Mouse (Mus musculus): Measurements from ENCODE around the gene Ppp2r3d. TPM values are rescaled to one million over a fixed set of nuclear protein-coding genes. Genes with fewer than 3 reads are reported as not detected.
"Not testable (repeated sequence)": the region's sequence is repeated elsewhere in the genome, so short reads cannot be mapped to it uniquely, and the experiment has no call there.

Ppp2r3d gene
- total RNA-seq (2022), result 100 to 1,000 TPM in 2 of 4 experiments, 10 to 100 TPM in 2; 94.9 to 111 (median 99.1) TPM

DNA sequence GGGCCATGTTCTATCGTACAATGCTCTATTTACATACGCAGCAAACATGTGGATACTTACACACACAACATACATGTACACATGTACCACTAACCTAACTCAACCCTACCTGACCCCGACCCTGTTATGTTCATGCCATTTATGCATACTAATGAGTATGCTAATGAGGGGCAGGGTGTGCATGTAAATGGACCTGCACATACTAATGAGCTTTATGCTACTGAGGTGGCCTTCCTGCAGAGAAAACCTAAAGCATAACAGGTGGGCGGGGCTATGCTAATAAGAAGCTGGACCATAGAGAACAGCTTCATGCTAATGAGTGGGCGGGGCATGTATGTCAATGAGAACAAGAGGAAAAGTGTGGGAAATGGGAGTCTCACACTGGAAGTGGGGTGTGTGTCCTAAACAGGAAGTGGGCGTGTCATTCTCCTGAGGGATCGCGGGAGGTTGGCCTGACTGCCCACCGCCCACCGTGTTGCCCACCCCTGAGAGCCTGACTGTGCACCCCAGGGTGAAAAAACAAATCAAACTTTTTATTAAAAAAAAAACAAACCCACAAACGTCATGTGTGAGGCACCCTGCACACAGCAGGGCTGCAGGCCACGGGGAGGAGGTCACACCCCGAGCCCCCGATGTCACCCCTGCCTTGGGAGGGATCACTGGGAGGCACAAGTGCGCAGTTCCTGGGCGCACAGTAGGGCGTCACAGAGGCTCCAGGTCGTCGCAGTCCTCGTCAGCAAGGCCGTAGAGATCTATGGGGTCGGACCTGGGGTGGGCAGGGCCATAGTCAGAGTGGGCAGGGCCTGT, at the start of gene Ppp2r3d:
TSS of gene Ppp2r3d (minus strand) at position 803 of the 807 bp plus-strand sequence.
- DNase-seq (ENCODE audit: low spot score in 2 of 2), result peak in 1 of 2 experiments; percentile 16

DNA sequence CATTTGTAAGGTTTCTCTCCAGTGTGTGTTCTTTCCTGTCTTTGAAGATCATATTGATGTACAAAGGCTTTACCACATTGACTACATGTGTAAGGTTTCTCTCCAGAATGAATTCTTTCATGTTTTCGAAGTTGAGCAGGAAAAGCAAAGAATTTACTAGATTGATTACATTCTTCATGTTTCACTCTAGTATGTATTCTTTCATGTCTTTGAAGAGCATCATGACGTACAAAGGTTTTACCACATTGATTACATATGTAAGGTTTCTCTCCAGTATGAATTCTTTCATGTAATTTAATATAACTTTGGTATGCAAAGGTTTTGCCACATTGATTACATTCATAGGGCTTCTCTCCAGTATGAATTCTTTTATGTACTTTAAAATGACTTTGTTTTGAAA, 17.0 kb upstream of the Ppp2r3d start, which contains the start of gene Gm21836:
TSS of gene Gm21836 (minus strand) at position 101 of the 400 bp plus-strand sequence.
- not testable (repeated sequence) for DNase-seq (ENCODE audit: low spot score in 2 of 2)

DNA sequence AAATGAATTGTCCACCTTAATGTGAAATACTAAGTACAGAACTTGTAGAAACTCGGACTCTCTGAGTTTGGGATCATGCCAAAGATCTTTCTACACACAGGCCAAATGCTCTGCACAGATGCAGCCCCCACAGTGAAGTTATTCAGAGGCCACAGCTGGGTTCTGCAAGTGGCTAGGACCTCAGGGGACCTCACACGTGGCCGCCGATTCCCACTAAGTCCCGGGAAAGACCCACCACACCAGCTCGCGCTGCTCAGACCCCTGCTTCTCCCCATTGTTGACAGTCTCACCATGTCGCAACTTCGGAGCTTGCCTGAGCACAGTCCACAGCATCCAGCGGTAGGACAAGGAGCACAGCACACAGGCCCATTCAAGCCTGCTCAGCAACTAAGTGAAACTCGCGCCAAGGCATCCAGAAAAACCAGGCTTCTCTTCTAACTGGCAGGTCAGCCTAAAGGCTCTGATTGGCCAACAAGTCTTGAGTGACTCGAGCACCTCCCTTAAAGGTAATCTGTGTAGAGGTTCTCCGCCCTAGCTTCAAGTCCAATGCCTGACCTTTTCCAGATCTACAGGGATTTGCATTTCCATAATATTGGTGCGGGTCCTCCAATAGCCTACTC, 3.8 kb upstream of the Ppp2r3d start:
- DNase-seq (ENCODE audit: low spot score in 2 of 2), result not testable (repeated sequence)

DNA sequence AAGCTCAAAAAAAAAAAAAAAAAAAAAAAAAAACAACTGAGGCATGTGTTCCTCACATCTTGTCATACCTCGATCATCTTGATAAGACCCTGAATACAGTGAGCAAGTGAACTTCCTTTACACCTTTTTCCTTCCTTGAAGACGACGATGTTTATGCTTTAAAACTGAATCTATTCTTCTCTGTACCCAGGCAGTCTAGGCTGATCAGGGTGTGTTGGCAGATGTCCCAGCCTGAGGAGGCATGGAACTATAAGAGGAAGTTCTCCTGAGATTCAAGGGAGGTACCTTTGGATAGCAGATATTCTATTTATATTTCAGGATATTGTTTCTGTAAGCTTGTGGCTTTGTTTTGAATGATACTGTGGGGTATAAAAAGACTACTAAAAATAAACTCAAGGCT, 1.4 kb upstream of the Ppp2r3d start:
- DNase-seq (ENCODE audit: low spot score in 2 of 2), result no peak

DNA sequence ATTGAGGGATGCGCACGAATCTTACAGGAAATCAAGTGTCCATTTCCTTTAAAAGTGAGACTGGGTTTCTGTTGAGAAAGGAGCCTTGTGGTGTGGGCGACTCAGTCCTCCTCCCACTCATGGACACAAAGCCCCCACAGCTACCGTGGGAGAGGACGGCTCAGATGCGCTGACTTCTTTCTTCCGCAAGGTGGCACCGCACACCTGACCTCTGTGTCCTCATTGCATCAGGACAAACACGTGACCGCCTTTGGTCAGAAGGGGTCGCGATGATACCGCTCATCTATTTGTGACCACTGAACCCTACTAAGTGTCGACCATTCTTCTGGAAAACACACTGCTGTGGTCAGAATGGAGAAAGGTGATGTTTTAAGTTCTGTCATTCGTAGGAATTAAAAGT, 1.0 kb downstream of the Ppp2r3d start:
- DNase-seq (ENCODE audit: low spot score in 2 of 2), result no peak

DNA sequence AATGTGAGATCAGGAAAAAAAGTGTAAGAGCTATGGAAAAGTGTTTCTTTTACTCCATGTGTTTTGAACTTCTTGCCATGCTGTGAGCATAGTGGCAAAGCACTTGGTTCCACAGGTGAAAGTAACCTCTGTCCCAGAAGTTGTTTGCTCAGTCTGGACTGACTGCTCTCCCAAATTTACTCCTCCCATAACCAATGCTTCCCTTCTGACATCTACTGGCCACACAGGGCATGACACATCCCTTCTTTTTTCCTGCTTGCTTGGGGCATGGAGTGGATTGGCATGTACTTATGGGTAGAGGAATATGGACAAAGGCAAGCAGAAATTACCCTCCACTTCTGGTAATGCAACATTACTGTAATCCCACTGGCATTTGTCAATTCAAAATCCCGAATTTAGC, 20.1 kb downstream of the Ppp2r3d start:
- no peak for DNase-seq (ENCODE audit: low spot score in 2 of 2)

DNA sequence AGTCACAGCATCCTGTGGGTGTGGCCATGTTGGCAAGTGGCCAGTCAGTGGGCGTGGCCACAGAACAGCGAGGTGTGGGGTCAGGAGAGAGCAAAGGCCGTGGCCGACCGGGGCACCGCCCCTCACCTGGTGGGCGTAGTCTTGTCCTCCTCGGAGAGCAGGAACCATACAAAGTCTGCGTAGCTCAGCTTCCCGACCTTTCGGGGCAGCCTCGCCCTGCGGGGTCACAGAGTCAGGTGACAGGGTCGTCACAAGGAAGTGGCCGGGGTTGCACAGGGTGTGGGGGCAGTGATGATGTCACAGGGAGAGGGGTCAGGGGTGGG, 34.2 kb downstream of the Ppp2r3d start:
- peak; percentile 4 to 45 for DNase-seq (ENCODE audit: low spot score in 2 of 2)

DNA sequence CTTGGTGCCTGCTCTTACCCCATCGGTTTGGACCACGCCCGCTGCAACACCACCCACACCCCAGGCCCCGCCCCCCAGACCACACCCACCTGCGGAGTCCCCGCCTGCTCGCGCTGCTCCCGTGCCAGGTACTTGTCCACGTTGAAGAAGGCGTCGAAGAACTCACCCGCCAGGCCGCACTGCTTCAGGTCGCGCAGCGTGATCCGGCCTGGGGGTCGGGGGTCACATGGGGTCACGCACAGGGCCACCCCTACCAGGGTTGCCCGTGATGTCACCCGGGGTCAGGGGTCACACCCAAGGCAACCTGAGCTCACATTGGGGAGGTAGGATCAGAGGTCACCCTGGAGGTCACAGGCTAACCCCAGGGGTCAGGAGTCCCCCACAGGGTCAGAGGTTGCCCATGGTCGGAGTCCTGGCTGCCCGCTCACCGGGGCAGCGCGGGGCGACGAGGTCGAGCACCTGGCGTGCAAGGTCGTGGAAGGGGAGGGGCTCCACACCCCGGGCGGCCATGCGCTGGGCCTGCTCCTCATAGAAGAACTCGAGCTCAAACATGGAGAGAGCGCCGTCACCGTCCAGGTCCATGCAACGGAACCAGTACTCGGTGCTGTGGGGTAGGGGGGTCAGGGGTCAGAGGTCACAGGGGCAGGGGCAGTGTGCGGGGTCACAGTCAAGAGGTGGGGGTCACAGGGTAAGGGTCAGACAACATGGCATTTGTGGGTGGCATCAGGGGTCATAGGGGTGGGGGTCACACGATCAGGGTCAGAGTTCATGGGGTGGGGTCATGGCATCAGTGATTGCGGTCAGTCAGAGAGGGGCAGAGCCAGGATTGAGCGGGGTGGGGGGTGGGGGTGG, 34.8 kb downstream of the Ppp2r3d start:
- peak in 1 of 2 experiments; percentile 55 for DNase-seq (ENCODE audit: low spot score in 2 of 2)

DNA sequence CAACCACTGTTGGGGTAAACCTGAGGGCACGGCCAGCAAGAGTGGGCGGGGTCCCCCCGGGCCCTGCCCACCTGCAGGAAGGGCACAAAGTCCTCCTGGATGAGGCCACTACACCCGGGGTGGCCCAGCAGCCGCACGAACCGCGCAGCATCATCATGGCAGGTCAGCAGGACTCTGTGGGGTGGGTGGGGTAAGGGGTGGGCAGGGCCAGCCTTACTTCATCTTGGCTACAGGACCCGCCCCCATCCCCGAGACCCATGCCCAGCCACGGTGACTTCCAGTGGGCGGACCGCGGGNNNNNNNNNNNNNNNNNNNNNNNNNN, 36.0 kb downstream of the Ppp2r3d start:
- no peak for DNase-seq (ENCODE audit: low spot score in 2 of 2)

DNA sequence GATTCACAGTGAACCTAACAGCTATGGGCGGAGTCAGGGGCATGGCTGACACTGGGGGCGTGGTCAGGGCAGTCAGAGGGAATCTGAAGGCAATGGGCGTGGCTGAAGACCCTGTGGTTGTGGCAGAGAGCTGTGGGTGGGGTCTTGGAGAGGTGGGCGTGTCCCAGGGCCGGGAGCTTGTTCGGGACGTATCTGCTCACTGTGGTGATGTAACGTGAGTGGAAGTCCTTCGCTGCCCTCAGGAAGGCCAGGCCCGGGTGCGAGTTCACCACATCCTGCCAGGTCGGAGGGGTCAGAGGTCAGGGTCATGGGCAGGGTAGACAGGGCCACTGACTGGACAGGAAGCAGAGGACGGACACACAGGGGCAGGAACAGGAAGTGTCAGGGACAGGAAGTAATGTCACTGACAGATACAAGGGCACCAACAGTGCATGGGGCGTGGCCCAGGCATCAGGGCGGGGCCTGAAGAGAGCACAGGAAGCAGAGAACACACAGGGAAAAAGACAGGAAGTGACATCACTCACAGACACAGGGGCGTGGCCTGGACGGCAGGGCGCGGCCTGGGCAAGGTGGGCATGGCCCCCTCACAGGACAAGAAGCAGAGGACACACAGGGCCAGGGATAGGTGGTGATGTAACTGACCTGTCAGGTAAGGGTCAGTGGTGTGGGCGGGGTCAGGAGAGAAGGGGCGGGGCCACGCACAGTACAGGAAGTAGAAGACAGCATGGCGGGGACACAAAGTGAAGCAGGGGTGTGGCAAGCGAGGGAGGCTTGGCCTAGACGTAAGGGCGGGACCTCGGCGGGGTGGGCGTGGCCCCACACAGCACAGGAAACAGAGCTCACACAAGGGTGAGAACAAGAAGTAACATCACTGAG, 36.6 kb downstream of the Ppp2r3d start:
- peak; percentile 12 to 73 for DNase-seq (ENCODE audit: low spot score in 2 of 2)

DNA sequence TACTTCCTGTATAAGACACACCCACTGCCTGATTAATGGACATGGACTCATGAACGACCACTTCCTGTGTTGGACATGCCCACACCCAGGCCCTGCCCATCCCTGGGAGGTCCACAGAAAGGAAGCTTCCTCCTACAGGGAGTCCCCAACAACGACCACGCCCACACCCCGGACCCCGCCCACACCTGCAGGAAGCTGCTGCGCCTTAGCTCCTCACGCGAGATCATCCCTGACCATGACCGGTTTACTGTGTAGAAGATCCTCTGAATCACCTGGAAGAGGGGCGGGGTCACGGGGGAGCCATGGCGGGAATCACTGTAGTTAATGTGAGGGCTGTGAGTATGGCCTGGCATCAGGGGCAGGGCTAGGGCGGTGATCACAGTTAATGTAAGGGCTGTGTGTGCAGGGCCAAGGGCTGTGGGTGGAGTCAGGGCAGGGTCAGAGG, 37.3 kb downstream of the Ppp2r3d start:
- peak; percentile 4 to 55 for DNase-seq (ENCODE audit: low spot score in 2 of 2)

DNA sequence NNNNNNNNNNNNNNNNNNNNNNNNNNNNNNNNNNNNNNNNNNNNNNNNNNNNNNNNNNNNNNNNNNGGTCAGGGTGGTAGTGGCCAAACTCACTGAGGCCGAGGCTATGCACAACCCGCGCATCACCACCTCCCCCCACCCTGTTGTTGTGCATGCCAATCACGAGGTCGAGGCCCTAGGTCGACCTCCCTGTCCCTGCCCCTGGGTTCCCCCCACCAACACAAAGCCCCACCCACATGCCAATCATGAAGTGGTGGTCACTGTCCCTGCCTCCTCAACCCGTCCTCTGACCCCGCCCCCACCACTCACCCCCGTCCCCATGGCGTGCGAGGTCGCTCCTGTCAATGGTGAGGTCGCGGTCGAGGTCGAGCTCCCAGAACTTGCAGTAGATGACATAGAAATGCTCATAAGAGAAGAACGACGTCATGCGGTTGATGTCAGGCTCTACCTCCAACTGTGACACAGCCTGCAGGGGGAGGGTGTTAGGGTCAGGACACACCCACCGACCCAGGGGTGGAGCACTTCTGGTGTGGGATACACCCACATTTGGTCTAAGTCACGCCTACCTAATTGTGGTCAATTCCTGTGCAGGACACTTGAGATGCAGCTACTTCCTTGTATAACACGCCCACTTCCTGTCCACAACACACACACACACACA, 37.9 kb downstream of the Ppp2r3d start:
- peak; percentile 2 to 37 for DNase-seq (ENCODE audit: low spot score in 2 of 2)

DNA sequence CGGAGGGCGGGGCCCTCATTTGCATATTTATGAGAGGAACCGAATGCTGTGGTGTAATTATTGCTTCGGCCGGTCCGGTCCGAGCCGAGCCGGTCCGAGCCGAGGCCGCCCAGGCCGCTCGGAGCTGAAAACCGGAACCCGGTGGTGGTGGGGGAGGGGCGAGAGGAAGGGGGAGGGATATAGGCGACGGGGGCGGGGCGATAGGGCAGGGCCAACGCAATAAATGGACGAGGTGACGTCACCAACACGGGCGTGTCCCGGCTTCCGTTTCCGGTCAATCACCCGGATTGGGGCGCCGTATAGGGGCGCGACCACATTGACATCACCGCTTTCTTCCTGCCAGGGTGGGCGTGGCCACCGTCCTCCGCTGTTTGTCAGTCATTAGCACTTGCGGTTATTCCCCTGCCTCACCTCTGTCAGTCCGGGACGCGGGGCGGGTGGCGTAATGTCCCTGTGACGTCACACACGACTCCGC, 51.2 kb downstream of the Ppp2r3d start:
- DNase-seq (ENCODE audit: low spot score in 2 of 2), result peak; percentile 95 to 96

DNA sequence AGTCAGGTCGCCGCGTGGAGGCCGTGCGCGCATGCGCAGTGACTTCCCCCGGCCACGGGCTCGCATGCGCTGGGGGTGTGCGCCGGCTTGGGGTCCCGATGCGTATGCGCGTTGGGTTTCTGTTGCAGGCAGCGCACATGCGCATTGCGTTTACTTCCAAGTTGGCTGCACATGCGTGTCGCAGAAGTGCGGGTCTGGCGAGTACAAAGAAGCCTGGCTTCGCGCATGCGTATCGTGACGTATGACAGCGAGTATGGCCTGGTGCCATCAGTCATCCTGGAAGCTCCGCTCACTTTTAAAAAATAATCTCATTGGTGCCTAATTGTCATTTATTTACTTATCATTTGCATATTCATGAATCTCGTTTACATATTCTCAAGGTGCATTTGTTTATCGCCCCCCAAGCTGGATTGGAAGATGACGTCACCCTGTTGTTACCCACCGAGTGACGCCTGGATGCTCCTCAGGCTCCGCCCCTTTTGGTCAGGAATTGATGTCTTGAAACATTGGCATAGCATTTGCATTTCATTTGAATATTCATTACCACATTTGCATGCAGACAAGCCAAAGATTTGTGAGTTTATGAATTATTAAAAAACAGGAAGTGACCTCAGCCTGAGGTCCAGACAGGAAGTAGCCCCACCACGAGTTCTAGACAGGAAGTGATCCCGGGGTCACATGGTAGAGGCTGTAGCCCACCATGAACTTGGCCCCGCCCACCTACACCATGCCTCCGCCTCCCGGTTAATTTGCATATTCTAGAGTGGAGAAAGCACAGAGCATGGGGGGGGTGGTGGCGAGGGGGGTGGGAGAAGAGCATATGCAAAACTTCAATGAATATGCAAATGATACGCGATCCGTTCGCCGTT, 51.9 kb downstream of the Ppp2r3d start:
- DNase-seq (ENCODE audit: low spot score in 2 of 2), result peak; percentile 80 to 100

DNA sequence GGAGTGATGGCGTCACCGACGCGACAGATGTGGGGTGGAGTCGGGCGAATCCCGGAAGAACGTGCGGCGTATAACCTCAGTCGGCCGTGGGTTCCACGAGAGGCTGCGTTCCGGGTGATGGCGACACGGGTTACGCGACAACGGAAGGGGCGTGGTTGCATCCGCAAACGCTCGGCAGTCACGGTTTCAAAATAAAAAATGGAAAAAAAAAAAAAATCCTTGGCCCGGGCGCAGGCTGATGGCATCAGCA, 52.5 kb downstream of the Ppp2r3d start:
- peak in 1 of 2 experiments; percentile 92 for DNase-seq (ENCODE audit: low spot score in 2 of 2)

DNA sequence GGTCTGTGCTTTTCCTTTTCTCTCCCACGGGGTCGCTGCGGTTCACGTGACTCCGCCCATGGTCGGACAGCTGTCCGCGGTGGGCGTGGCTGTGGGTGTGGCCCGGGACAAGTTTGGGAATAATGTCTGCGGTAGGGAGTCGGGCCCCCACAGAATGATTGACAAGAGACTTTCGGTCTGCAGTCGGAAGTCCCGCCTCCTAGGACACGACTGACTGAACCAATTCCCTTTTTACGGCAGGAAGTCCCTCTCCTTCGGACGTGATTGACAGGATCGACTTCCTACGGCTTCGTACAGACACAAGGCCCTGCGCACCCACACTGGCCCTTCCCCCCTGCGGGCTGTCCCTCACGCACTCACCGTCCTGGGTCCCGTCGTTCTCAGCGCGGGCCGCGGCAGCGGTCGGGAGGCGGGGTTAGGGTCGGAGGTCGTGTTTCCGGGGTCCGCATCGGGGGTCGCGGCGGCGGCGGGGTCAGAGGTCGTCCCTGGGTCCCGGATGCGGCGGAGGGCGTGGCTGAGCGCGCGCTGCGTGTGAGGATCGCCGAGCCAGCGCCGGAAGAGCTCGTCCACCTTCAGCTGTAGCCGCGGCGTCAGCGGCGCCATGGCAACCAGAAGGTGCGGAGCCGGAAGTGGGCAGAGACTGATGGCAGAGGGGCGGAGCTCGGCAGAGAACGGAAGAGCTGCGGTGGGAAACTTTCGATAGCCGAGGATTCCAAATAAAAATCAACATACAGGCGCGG, 53.0 kb downstream of the Ppp2r3d start:
- DNase-seq (ENCODE audit: low spot score in 2 of 2), result peak; percentile 98 to 99

DNA sequence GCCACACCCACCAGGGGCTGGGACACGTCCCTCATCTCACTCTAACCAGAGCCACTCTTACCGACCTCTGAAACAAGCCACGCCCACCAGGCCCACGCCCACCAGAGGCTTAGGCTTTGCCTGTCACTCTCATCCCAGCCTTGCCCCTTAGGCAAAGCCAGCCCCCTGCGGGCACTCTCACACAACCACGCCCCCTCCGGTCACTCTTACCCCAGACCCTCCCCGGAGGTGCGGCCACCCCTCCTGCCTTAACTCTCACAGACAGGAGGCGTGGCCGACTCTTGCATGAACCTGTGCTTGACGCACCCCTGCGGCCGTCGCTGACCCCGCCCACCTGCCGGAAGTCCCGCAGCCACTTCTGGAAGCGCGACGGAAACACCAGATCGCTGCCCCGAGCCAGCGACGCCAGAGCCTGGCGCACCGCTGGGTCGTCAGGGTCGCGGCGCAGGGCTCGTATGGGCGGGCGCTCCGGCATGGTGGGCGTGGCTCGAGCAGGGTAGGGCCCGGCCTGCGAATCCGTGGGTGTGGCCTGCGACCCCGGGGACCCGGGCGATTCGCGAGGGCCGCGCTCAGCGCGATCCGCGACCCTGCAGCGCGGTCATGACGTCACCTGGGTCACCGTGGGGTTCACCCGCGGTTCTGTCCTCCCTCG, 53.7 kb downstream of the Ppp2r3d start:
- peak; percentile 88 to 98 for DNase-seq (ENCODE audit: low spot score in 2 of 2)

DNA sequence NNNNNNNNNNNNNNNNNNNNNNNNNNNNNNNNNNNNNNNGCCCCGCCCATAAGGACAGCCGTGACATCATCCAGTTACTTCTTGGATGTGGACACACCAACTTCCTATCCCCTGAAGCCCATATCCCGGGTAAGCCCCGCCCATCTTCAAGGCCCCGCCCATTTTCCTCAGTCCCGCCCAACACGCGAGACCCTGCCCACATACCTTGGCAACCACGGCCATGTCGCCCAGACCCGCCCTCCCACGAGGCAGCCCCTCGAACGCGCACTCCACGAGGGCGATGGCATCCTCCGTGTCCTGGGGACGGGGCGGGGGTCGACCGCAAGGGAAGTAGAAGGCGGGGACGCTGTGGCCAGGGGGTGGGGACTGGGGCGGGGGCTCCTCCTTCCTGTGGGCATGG, 54.3 kb downstream of the Ppp2r3d start:
- DNase-seq (ENCODE audit: low spot score in 2 of 2), result peak in 1 of 2 experiments; percentile 43

Measured in left cerebral cortex, adult 8-10 months (tissue).